Mouse (Mus musculus) hematopoietic stem cell, adult 5-6 weeks (primary cell): ENCODE data around the gene Vmn2r74. TPM values are rescaled to one million over a fixed set of nuclear protein-coding genes. Genes with fewer than 3 reads are reported as not detected.

Experiments used
- ATAC-seq, 2 experiments: fragments of 125-278 bp in 1 of 2; replicated peaks in 1 of 2; 2 replicates each; pipeline ENCODE4 v1.8.0; 2016 to 2017; ENCODE audit warnings: inconsistent platforms in 2 of 2, mild to moderate bottlenecking in 2 of 2, moderate number of reproducible peaks in 2 of 2, low read depth in 1 of 2, moderate TSS enrichment in 1 of 2; ENCODE audit not compliant: low FRiP score in 2 of 2, poor library complexity in 2 of 2, severe bottlenecking in 2 of 2, insufficient read depth in 1 of 2, low TSS enrichment in 1 of 2
- total RNA-seq: library from RNA; stranded (forward); fragments of 172-1452, 232-1000 nt; gene quantifications from 2 replicates; pipeline ENCODE4 v1.2.3, GENCODE M21; 2017

Gene Vmn2r74
- total RNA-seq: not detected in 2 replicates

DNA sequence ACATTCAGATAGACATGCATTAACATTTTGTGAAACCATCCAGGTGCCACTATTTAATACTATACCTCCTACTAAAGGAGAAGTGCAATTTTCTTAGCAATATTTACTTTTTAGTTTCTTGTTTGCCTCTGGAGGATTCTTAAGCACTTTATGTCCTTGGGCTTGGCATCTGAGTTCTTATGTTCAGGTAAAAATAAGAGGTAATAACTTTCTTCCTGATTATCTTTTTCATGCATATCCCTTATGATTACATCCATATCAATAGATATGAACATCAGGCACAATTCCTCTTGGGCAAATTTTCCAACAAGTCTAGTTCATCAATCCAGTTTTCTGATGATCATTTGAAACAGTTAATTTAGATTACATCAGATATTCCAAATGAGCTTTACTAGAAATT is at the start of gene Vmn2r74:
Gene Vmn2r74, minus strand, starts transcription at position 101 of the 400 bp plus-strand sequence.
- no peak for ATAC-seq

DNA sequence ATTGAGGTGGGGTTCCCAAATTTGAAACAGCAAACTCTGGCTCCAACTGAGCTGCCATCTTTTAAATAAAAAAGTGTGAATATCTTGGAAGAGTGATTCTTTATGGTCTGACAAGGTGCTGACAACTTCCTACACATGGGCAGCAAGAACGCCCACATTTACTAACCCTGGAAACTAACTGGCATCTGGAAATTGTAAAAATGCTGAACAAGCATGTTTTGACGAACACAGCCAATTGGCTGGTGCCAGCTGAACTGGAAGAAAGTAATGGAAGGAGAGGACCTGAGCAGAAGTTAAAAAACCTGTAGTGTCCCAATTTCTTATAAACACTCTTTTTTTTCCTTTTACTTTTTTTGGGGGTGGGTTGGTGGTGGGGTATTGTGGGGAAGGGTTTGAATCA is 46.1 kb upstream of the Vmn2r74 start:
- no peak for ATAC-seq

Other genes with a start within 250 kb of the Vmn2r74 start
- not detected in 2 replicates for gene Vmn2r72, start 206.5 kb downstream of the Vmn2r74 start, total RNA-seq
- not detected in 2 replicates for gene Vmn2r73, start 85.4 kb downstream of the Vmn2r74 start, total RNA-seq
- not detected in 2 replicates for gene Vmn2r75, start 210.1 kb upstream of the Vmn2r74 start, total RNA-seq